Mouse (Mus musculus) CH12.LX (cell line): Measurements from ENCODE around the gene Astl. TPM values are rescaled to one million over a fixed set of nuclear protein-coding genes. Genes with fewer than 3 reads are reported as not detected.
A peak's percentile ranks its signal among the peaks of the same experiment; 100 is the strongest.

ENCODE experiments used
- DNase-seq: peaks from one replicate; pipeline ENCODE4 v3.0.0-alpha.2; 2013; ENCODE audit errors: extremely low read depth
- H3K27ac ChIP-seq: 2 replicates; pipeline ENCODE4 v1.5.1; 2012; ENCODE audit warnings: low read depth, mild to moderate bottlenecking, control low read depth, moderate library complexity; ENCODE audit not compliant: insufficient read depth
- H3K27me3 ChIP-seq: replicated peaks from 2 replicates; pipeline ENCODE3; 2012; ENCODE audit warnings: inconsistent platforms
- H3K36me3 ChIP-seq, 2 experiments: replicated peaks in 1 of 2; 2 replicates each; pipeline versions ENCODE3 to v1.6.1; 2012; ENCODE audit warnings: inconsistent platforms in 1 of 2, low read length in 1 of 2, mild to moderate bottlenecking in 1 of 2, mixed read lengths in 1 of 2, moderate library complexity in 1 of 2; ENCODE audit not compliant: control insufficient read depth in 1 of 2, insufficient read depth in 1 of 2
- H3K4me1 ChIP-seq, 2 experiments: 2 replicates each; pipeline ENCODE4 v1.6.1; 2012; ENCODE audit warnings: inconsistent platforms in 1 of 2, moderate library complexity in 1 of 2; ENCODE audit not compliant: insufficient read depth in 2 of 2, control insufficient read depth in 1 of 2
- H3K4me2 ChIP-seq: 2 replicates; pipeline ENCODE4 v1.6.1; 2012; ENCODE audit warnings: low read depth, mild to moderate bottlenecking, control low read depth; ENCODE audit not compliant: poor library complexity, insufficient read depth, severe bottlenecking
- H3K4me3 ChIP-seq, 3 experiments: fragments of 150-350 bp in 1 of 3; sonication (generic) in 1 of 3; replicated peaks in 1 of 3; 2 replicates each; pipeline versions ENCODE3 to v1.5.1; 2011 to 2012; ENCODE audit warnings: low read depth in 2 of 3, low read length in 2 of 3, mild to moderate bottlenecking in 2 of 3, moderate library complexity in 2 of 3, control low read depth in 1 of 3, improper control_type of control experiment in 1 of 3, inconsistent platforms in 1 of 3, mixed read lengths in 1 of 3; ENCODE audit not compliant: poor library complexity in 1 of 3
- H3K79me2 ChIP-seq: replicated peaks from 2 replicates; pipeline ENCODE4 v1.6.1; 2012; ENCODE audit warnings: mild to moderate bottlenecking, moderate library complexity; ENCODE audit not compliant: control insufficient read depth, poor library complexity, insufficient read depth, severe bottlenecking; ENCODE audit errors: extremely low read depth
- H3K9ac ChIP-seq: 2 replicates; pipeline ENCODE4 v1.6.1; 2012; ENCODE audit warnings: low read depth, mild to moderate bottlenecking, control low read depth, moderate library complexity; ENCODE audit not compliant: insufficient read depth
- H3K9me3 ChIP-seq: replicated peaks from 2 replicates; pipeline ENCODE3; 2012; ENCODE audit warnings: low read length, inconsistent platforms, mixed read lengths
- BHLHE40 ChIP-seq: IDR thresholded peaks from 2 replicates; pipeline ENCODE4 v1.6.1; 2011; ENCODE audit warnings: mild to moderate bottlenecking, low read depth, low read length, improper control_type of control experiment
- CTCF ChIP-seq, 2 experiments: IDR thresholded peaks in 1 of 2; conservative IDR thresholded peaks in 1 of 2; 2 replicates each; pipeline ENCODE4 v1.5.1; 2011 to 2012; ENCODE audit warnings: low read depth in 2 of 2, low read length in 2 of 2, improper control_type of control experiment in 1 of 2, inconsistent platforms in 1 of 2, mild to moderate bottlenecking in 1 of 2, moderate library complexity in 1 of 2
- EP300 ChIP-seq: IDR thresholded peaks from 2 replicates; pipeline ENCODE4 v1.6.1; 2011; ENCODE audit warnings: low read length, improper control_type of control experiment
- GABPA ChIP-seq: IDR thresholded peaks from 2 replicates; pipeline ENCODE4 v1.6.1; 2012; ENCODE audit warnings: low read depth, low read length, improper control_type of control experiment, inconsistent platforms; ENCODE audit not compliant: insufficient replicate concordance
- HCFC1 ChIP-seq: IDR thresholded peaks from 2 replicates; pipeline ENCODE4 v1.6.1; 2012; ENCODE audit warnings: low read depth, mild to moderate bottlenecking, inconsistent platforms, low read length, improper control_type of control experiment
- IRF4 ChIP-seq: IDR thresholded peaks from 2 replicates; pipeline ENCODE4 v1.6.1; 2014; ENCODE audit warnings: low read depth, mild to moderate bottlenecking, inconsistent platforms, low read length, improper control_type of control experiment
- KAT2A ChIP-seq: IDR thresholded peaks from 2 replicates; pipeline ENCODE4 v1.6.1; 2012; ENCODE audit warnings: low read length, improper control_type of control experiment, inconsistent platforms; ENCODE audit not compliant: insufficient replicate concordance
- MAFK ChIP-seq: IDR thresholded peaks from 2 replicates; pipeline ENCODE4 v1.6.1; 2011; ENCODE audit warnings: low read length, improper control_type of control experiment; ENCODE audit not compliant: insufficient replicate concordance
- MAX ChIP-seq: IDR thresholded peaks from 2 replicates; pipeline ENCODE4 v1.6.1; 2011; ENCODE audit warnings: low read length, improper control_type of control experiment
- POLR2A ChIP-seq: IDR thresholded peaks from 2 replicates; pipeline ENCODE4 v1.6.1; 2011; ENCODE audit warnings: low read depth, mild to moderate bottlenecking, improper control_type of control experiment, low read length
- RAD21 ChIP-seq: IDR thresholded peaks from 2 replicates; pipeline ENCODE4 v1.6.1; 2011; ENCODE audit warnings: low read depth, mild to moderate bottlenecking, low read length, improper control_type of control experiment, moderate library complexity
- RCOR1 ChIP-seq: conservative IDR thresholded peaks from 2 replicates; pipeline ENCODE4 v1.6.1; 2012; ENCODE audit warnings: low read depth, mild to moderate bottlenecking, inconsistent platforms, low read length, improper control_type of control experiment
- SIN3A ChIP-seq: IDR thresholded peaks from 2 replicates; pipeline ENCODE4 v1.6.1; 2012; ENCODE audit warnings: low read length, improper control_type of control experiment, inconsistent platforms
- SMC3 ChIP-seq: IDR thresholded peaks from 2 replicates; pipeline ENCODE4 v1.6.1; 2011; ENCODE audit warnings: low read depth, low read length, improper control_type of control experiment
- USF2 ChIP-seq: conservative IDR thresholded peaks from 2 replicates; pipeline ENCODE4 v1.6.1; 2011; ENCODE audit warnings: low read depth, low read length, improper control_type of control experiment
- ZC3H11A ChIP-seq: IDR thresholded peaks from 2 replicates; pipeline ENCODE4 v1.6.1; 2012; ENCODE audit warnings: low read depth, mild to moderate bottlenecking, inconsistent platforms, low read length, improper control_type of control experiment
- dilution Hi-C: fragments of 300-500 bp; cut with MboI; formaldehyde crosslinking; loops from 2 replicates; pipeline ENCODE4 v1.14.3; 2020; ENCODE audit warnings: low sequenced_read_pairs; ENCODE audit not compliant: extremely low pct_unique_long_range_greater_than_20kb, extremely low pct_ligation_motif_present
- in situ Hi-C: fragments of 300-500 bp; cut with MboI; formaldehyde crosslinking; loops from 3 replicates; pipeline ENCODE4 v1.14.3; 2019; ENCODE audit warnings: low sequenced_read_pairs, low pct_ligation_motif_present, low pct_unique_long_range_greater_than_20kb, mixed read lengths
- polyA plus RNA-seq: library from polyadenylated mRNA; unstranded; fragments of >175 nt; gene quantifications from 2 replicates; pipeline ENCODE4 v1.2.1, GENCODE M21; 2012; ENCODE audit warnings: low read depth; ENCODE audit not compliant: insufficient read length
- total RNA-seq, 2 experiments: library from RNA; depleted of rRNA; stranded (reverse); fragments of 300-350 nt in 1 of 2; fragments of >200 nt in 1 of 2; gene quantifications; 2 replicates each; pipeline ENCODE4 v1.2.3; 2012 to 2014

Gene Astl
- total and polyA plus RNA-seq, 3 experiments = 0.08 TPM; not detected in 2

- 0 out of 2 replicates have a peak overlapping the region, but pooled peaks have one; percentile 11 for H3K27ac ChIP-seq
- DNase-seq = no peak
- H3K36me3 ChIP-seq = no peaks in the 10 kb centered on the region
- no peak overlapping the region for H3K9ac ChIP-seq
- TF ChIP-seq RAD21 = peak; percentile 63
- TF ChIP-seq POLR2A = no peak
- peak in 1 of 2 experiments; percentile 59; a peak in 2 of 4 replicates for TF ChIP-seq CTCF (conservative IDR thresholded peaks at IDR 0.05 in 1 of 2, IDR thresholded peaks at IDR 0.05 in 1 of 2; ENCODE audit: low read depth in 2 of 2, low read length in 2 of 2)
- TF ChIP-seq KAT2A = no peak
- peak; percentile 72 for TF ChIP-seq SMC3
- no peak for TF ChIP-seq BHLHE40
- in situ Hi-C loops (no loop called here), dilution Hi-C loops (no loop called here)
- H3K79me2 ChIP-seq = no peaks in the 10 kb centered on the region
- no peaks in the 10 kb centered on the region for H3K27me3 ChIP-seq
- no peak overlapping the region for H3K4me3 ChIP-seq
- H3K4me2 ChIP-seq = no peak overlapping the region
- peaks cover 6% of the 10 kb centered on the region for H3K9me3 ChIP-seq
- peaks cover 31 to 69% of the 10 kb centered on the region in 2 experiments for H3K4me1 ChIP-seq
Measured at GRCm38 (mm10) chr2:127311193-127311592, 27.2 kb upstream of the Astl start.

GRCm38 (mm10) chr2:127312801-127313200, 25.6 kb upstream of the Astl start:
- no peaks in the 10 kb centered on the region for H3K36me3 ChIP-seq
- H3K79me2 ChIP-seq = no peaks in the 10 kb centered on the region
- H3K9ac ChIP-seq = no peak overlapping the region
- H3K4me1 ChIP-seq = peaks cover 30 to 59% of the 10 kb centered on the region in 2 experiments
- H3K27ac ChIP-seq = no peak overlapping the region
- peaks cover 6% of the 10 kb centered on the region for H3K9me3 ChIP-seq
- in situ Hi-C loops = no loop called here
- no peaks in the 10 kb centered on the region for H3K27me3 ChIP-seq
- no peak for TF ChIP-seq MAFK
- no peak for TF ChIP-seq KAT2A
- TF ChIP-seq HCFC1 = no peak
- no peak for TF ChIP-seq MAX
- TF ChIP-seq EP300 = peak; percentile 29; the same call in 1 of the 2 replicates
- no peak for TF ChIP-seq ZC3H11A
- TF ChIP-seq IRF4 = no peak
- no peak for TF ChIP-seq GABPA
- 0 out of 2 replicates have a peak, but pooled peaks have one; percentile 4 for TF ChIP-seq BHLHE40
- TF ChIP-seq USF2 = no peak
- TF ChIP-seq, all 38 proteins: peak for 2
- no peak overlapping the region for H3K4me3 ChIP-seq
- H3K4me2 ChIP-seq = no peak overlapping the region
- dilution Hi-C loops = no loop called here
- no peak for DNase-seq

- H3K27ac ChIP-seq = peak overlapping the region; percentile 52
- no peak for DNase-seq
- in situ Hi-C loops = no loop called here
- H3K4me3 ChIP-seq = peak overlapping the region in 1 of 3 experiments; percentile 3
- TF ChIP-seq SIN3A (peak; percentile 9; the same call in 1 of the 2 replicates), SMC3 (peak; percentile 53), RAD21 (peak; percentile 43), CTCF (conservative IDR thresholded peaks at IDR 0.05 in 1 of 2, IDR thresholded peaks at IDR 0.05 in 1 of 2; ENCODE audit: low read depth in 2 of 2, low read length in 2 of 2) (peak in 1 of 2 experiments; percentile 60; a peak in 2 of 4 replicates), RCOR1 (no peak), IRF4 (0 out of 2 replicates have a peak, but pooled peaks have one; percentile 24)
- TF ChIP-seq, all 38 proteins: peak for 5
- peaks cover 30 to 62% of the 10 kb centered on the region in 2 experiments for H3K4me1 ChIP-seq
- H3K4me2 ChIP-seq = no peak overlapping the region
- no peaks in the 10 kb centered on the region for H3K36me3 ChIP-seq
- no peaks in the 10 kb centered on the region for H3K27me3 ChIP-seq
- H3K9me3 ChIP-seq = peaks cover 6% of the 10 kb centered on the region
- peak overlapping the region; percentile 47 for H3K9ac ChIP-seq
- dilution Hi-C loops = no loop called here
- H3K79me2 ChIP-seq = no peaks in the 10 kb centered on the region
Measured at GRCm38 (mm10) chr2:127313878-127314277, 24.6 kb upstream of the Astl start.
